Mouse (Mus musculus) heart, adult 2 months (tissue): ENCODE results near the gene Smtn. TPM values are rescaled to one million over a fixed set of nuclear protein-coding genes. Genes with fewer than 3 reads are reported as not detected.

Experiments
- DNase-seq, 2 experiments: peaks; one replicate each; pipeline ENCODE4 v3.0.0; 2021
- H3K27ac ChIP-seq: fragments of 200-600 bp; 2 replicates; pipeline ENCODE4 v1.8.1; 2022
- H3K27me3 ChIP-seq: fragments of 200-500 bp; 2 replicates; pipeline ENCODE4 v1.6.1; 2012; ENCODE audit warnings: mild to moderate bottlenecking, low read length, inconsistent platforms, mixed read lengths; ENCODE audit not compliant: control insufficient read depth, insufficient read depth
- H3K36me3 ChIP-seq: fragments of 200-500 bp; 2 replicates; pipeline ENCODE4 v1.6.1; 2012; ENCODE audit warnings: low read length, inconsistent platforms; ENCODE audit not compliant: control insufficient read depth, insufficient read depth
- H3K4me1 ChIP-seq: fragments of 200-500 bp; 2 replicates; pipeline ENCODE4 v1.6.1; 2011; ENCODE audit warnings: low read length; ENCODE audit not compliant: control insufficient read depth, insufficient read depth
- H3K4me3 ChIP-seq: fragments of 200-600 bp; 2 replicates; pipeline ENCODE4 v1.8.1; 2022
- H3K79me2 ChIP-seq: fragments of 200-500 bp; replicated peaks from 2 replicates; pipeline ENCODE4 v1.6.1; 2012; ENCODE audit warnings: mild to moderate bottlenecking, inconsistent platforms, low read length, moderate library complexity, mixed read lengths; ENCODE audit not compliant: control insufficient read depth, insufficient read depth
- H3K9ac ChIP-seq: fragments of 200-500 bp; 2 replicates; pipeline ENCODE4 v1.6.1; 2012; ENCODE audit warnings: low read depth, mild to moderate bottlenecking, control low read depth, inconsistent platforms, low read length, mixed read lengths
- CTCF ChIP-seq: fragments of 200-600 bp; IDR thresholded peaks from 2 replicates; pipeline ENCODE4 v1.8.1; 2022; ENCODE audit warnings: antibody characterized with exemption, mild to moderate bottlenecking, moderate library complexity
- EP300 ChIP-seq: fragments of 200-500 bp; IDR thresholded peaks from 2 replicates; pipeline ENCODE4 v1.6.1; 2011; ENCODE audit warnings: low read depth, low read length, control low read depth; ENCODE audit not compliant: insufficient read depth
- POLR2A ChIP-seq: fragments of 200-500 bp; IDR thresholded peaks from 2 replicates; pipeline ENCODE4 v1.6.1; 2011; ENCODE audit warnings: mild to moderate bottlenecking, low read depth, low read length, control low read depth; ENCODE audit not compliant: insufficient read depth
- WGBS: fragments of 180-500 bp; shearing (Covaris S2); methylation state at CpG from one replicate; pipeline ENCODE4 v1.1.7; 2018; 5-methylcytosine and 5-hydroxymethylcytosine counted together
- intact Hi-C: fragments of 180-260 bp; cut with DNase I; formaldehyde crosslinking; loops from one replicate; pipeline ENCODE4 v1.15.1; 2025
- polyA plus RNA-seq: library from polyadenylated mRNA; depleted of rRNA; stranded (reverse); fragments of >200 nt; gene quantifications from 2 replicates; pipeline ENCODE4 v1.2.3, GENCODE M21; 2012
- total RNA-seq, 2 experiments: library from RNA; stranded (reverse); gene quantifications; 2 replicates each; pipeline ENCODE4 v1.2.3; 2021

Smtn gene
- total and polyA plus RNA-seq, 3 experiments: 137 to 167 (median 154) TPM

DNA sequence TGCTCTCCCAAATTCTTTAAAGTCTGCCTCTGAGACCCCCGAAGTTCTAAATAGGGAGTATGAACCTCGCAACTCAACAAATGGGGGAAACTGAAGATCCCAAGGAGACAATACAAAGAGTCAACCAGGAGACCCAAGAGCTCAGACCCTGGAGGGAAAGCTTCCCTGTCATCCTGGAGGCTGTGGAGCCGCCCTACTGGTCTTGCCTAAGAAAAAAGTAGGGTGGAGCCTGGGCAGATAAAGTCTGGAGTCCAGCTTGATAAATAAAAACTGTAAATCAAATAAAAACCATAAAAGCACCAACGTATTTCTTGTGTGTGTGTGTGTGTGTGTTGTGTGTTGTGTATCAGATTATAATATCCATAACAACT, 601 bp downstream of the Smtn start:
- H3K27me3 ChIP-seq: no peaks in the 10 kb centered on the region
- 69% methylated on average over 4 of the region's 4 CpGs for WGBS
- peak in 1 of 2 experiments; percentile 23 for DNase-seq
- H3K9ac ChIP-seq: no peak overlapping the region
- H3K4me1 ChIP-seq: peaks cover 12% of the 10 kb centered on the region
- intact Hi-C loops: loop anchor here (1.0 to 10.0 kb wide), 4 partner anchors 33 to 375 kb away; partner anchors contain the start of genes Morc2a and Slc35e4
- H3K36me3 ChIP-seq: peaks cover 3% of the 10 kb centered on the region; the same call in 1 of the 2 replicates
- no peaks in the 10 kb centered on the region for H3K79me2 ChIP-seq
- peak overlapping the region; percentile 81 for H3K4me3 ChIP-seq
- H3K27ac ChIP-seq: peak overlapping the region; percentile 93
- TF ChIP-seq EP300 (no peak), CTCF (peak; percentile 38)

- WGBS: 3% methylated on average over 33 of the region's 33 CpGs
- no peaks in the 10 kb centered on the region for H3K27me3 ChIP-seq
- H3K9ac ChIP-seq: peak overlapping the region; percentile 65
- peak overlapping the region; percentile 93 for H3K27ac ChIP-seq
- peak; percentile 93 to 94 for DNase-seq
- intact Hi-C loops: loop anchor here (1.0 to 10.0 kb wide), 4 partner anchors 34 to 376 kb away; partner anchors contain the start of genes Morc2a and Slc35e4
- TF ChIP-seq EP300 (peak; percentile 62), CTCF (peak; percentile 17; the same call in 1 of the 2 replicates), POLR2A (peak; percentile 98)
- peaks cover 12% of the 10 kb centered on the region for H3K4me1 ChIP-seq
- peaks cover 3% of the 10 kb centered on the region; the same call in 1 of the 2 replicates for H3K36me3 ChIP-seq
- H3K4me3 ChIP-seq: peak overlapping the region; percentile 81
- no peaks in the 10 kb centered on the region for H3K79me2 ChIP-seq
Measured at GRCm38 (mm10) chr11:3539111-3539825, 1.1 kb downstream of the Smtn start.

DNA sequence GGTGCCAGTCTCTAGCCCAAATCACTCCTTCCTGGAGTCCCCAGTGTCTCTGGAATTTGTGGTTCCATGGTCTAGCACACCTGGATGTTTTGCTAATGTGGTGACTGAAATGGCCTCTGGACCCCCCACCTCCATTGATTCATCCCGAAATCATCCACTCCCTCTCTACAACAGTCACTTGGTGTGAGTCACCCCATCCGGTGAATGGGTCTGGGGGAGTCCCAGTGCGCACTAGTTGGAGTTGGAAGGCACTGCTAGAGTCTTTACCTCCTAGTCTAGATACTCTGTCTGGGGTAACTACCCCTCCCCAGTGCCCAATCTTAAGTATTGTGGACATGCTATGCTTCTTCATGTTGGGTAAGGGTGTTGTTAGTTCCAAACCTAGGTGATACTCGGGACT, 2.1 kb downstream of the Smtn start:
- peak overlapping the region; percentile 93 for H3K27ac ChIP-seq
- 30% methylated on average over 4 of the region's 4 CpGs for WGBS
- no peaks in the 10 kb centered on the region for H3K79me2 ChIP-seq
- intact Hi-C loops: loop anchor here (5.0 to 10.0 kb wide), 3 partner anchors 109 to 376 kb away; partner anchors contain the start of genes Morc2a and Slc35e4
- peak overlapping the region; percentile 81 for H3K4me3 ChIP-seq
- peaks cover 9% of the 10 kb centered on the region for H3K4me1 ChIP-seq
- peak overlapping the region; percentile 65 for H3K9ac ChIP-seq
- H3K36me3 ChIP-seq: peaks cover 3% of the 10 kb centered on the region; the same call in 1 of the 2 replicates
- no peak for TF ChIP-seq CTCF
- TF ChIP-seq EP300: no peak
- no peak for TF ChIP-seq POLR2A
- no peaks in the 10 kb centered on the region for H3K27me3 ChIP-seq
- peak; percentile 7 to 25 for DNase-seq

DNA sequence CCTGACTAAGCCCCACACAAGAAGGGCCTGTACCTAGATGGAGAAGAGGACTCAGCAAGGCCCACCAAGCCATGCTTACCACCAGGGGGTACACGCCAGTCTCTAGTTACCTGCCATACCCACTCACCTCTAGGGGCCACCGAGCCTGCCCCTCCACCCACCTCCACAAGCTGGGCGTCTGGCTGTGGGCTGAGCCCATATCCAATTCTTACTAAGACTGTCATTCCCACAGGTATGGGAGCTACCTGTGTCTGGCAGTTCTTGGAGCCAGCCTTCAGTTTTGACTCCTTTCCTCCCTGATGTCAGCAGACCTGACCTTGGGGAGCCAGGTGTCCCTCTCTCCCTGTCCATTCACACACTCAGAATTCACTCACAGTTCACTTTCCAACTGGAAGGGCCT, 2.7 kb downstream of the Smtn start:
- H3K4me1 ChIP-seq: peaks cover 9% of the 10 kb centered on the region
- H3K27me3 ChIP-seq: no peaks in the 10 kb centered on the region
- peak overlapping the region; percentile 65 for H3K9ac ChIP-seq
- H3K36me3 ChIP-seq: peaks cover 3% of the 10 kb centered on the region; the same call in 1 of the 2 replicates
- DNase-seq: peak in 1 of 2 experiments; percentile 26
- peak overlapping the region; percentile 81 for H3K4me3 ChIP-seq
- H3K79me2 ChIP-seq: no peaks in the 10 kb centered on the region
- intact Hi-C loops: loop anchor here (5.0 to 10.0 kb wide), 3 partner anchors 110 to 377 kb away; partner anchors contain the start of genes Morc2a and Slc35e4
- peak overlapping the region; percentile 93 for H3K27ac ChIP-seq
- TF ChIP-seq EP300: no peak
- peak; percentile 11; the same call in 1 of the 2 replicates for TF ChIP-seq CTCF
- WGBS: 49% methylated on average over 3 of the region's 3 CpGs

DNA sequence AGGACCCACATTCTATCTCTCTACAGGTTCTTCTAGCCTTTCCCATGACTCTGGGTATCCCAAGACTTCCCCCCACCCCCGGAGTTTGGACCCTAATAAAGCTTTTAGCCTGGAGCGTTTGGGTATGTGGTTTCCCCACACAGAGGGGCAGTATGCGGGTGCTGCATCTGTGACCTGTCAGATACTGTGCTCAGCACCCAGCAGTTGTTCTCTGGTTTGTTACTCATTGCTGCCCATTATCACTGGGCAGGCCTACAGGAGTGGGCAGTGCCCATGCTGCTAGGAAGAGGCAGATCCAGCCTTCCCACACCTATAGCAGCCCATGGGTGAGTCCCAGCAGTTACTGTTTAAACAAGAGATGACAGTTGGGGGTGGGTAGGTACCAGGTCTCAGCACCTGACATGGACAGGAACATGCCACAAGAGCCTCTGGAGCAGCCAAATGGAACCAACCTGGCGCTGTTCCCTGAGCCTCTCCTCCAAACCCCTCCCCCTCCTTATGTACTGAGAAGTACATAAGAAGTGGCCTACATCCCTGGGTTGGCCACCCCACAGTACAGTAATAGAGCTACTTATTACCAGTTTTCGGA, 3.6 kb downstream of the Smtn start:
- Histone ChIP-seq H3K27me3 (no peaks in the 10 kb centered on the region), H3K27ac (peak overlapping the region; percentile 93), H3K36me3 (peaks cover 3% of the 10 kb centered on the region; the same call in 1 of the 2 replicates), H3K4me3 (peak overlapping the region; percentile 81), H3K79me2 (no peaks in the 10 kb centered on the region), H3K9ac (peak overlapping the region; percentile 2), H3K4me1 (peaks cover 9% of the 10 kb centered on the region)
- TF ChIP-seq POLR2A: no peak
- peak in 1 of 2 experiments; percentile 31 for DNase-seq
- 69% methylated on average over 5 of the region's 5 CpGs for WGBS
- intact Hi-C loops: loop anchor here (5.0 to 10.0 kb wide), 3 partner anchors 110 to 378 kb away; partner anchors contain the start of genes Morc2a and Slc35e4
